Mouse (Mus musculus) E14TG2a.4 (cell line): ENCODE measurements around the gene Ggact.

Experiments used
- CTCF ChIP-seq: conservative IDR thresholded peaks from 2 replicates; pipeline ENCODE4 v1.5.1; 2014; ENCODE audit warnings: low read length
- NANOG ChIP-seq: IDR thresholded peaks from 2 replicates; pipeline ENCODE4 v1.6.1; 2014; ENCODE audit warnings: borderline replicate concordance, low read length, mixed read lengths

DNA sequence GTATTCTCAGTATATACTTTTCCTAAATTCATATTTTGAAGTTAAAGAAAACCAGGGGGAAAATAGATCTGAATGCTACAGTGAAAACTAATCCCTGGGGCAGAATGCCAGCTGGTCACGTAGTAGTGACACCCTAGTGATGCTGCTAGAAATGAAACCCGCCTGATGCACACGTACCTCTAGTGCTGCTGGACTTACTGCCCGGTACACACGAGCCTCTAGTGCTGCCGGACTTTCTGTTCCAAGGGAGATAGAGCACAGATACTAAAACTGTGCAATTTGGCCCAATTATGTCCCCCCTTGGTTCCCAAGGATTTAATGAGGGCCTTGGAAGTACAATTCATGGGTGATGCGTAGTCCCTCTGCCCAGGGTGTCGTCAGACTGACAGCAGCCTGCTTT, 38.5 kb downstream of the Ggact start:
- no peak for TF ChIP-seq CTCF
- TF ChIP-seq NANOG = no peak
